Mouse (Mus musculus) olfactory bulb, adult 2 months (tissue): ENCODE data around the gene Got1.

ENCODE experiments used
- CTCF ChIP-seq: fragments of 200-500 bp; IDR thresholded peaks from 2 replicates; pipeline ENCODE4 v1.5.1; 2012; ENCODE audit warnings: low read depth, mild to moderate bottlenecking, low read length, moderate library complexity; ENCODE audit not compliant: insufficient read depth
- POLR2A ChIP-seq: fragments of 200-500 bp; IDR thresholded peaks from 2 replicates; pipeline ENCODE4 v1.6.1; 2012; ENCODE audit warnings: mild to moderate bottlenecking, low read depth, low read length, moderate library complexity; ENCODE audit not compliant: insufficient read depth

DNA sequence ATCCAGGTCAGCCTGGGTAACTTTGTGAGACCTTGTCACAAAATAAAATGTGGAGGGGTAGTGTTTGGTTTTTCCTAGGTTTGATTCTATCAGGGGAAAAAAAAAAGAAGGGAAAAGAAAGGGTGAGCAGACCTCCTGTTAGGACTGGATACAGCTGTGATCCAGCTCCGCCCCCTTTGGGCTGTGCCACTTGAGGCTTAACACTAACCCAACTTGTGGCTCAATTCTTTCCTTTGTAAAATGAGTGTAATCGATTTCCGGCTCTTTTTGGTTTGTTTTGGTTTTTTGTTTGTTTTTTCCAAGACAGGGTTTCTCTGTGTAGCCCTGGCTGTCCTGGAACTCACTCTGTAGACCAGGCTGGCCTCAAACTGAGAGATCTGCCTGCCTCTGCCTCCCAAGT, 62.3 kb downstream of the Got1 start:
- TF ChIP-seq POLR2A (no peak), CTCF (no peak)
